Mouse (Mus musculus) MEL (cell line): ENCODE results near the gene Gstcd. TPM values are rescaled to one million over a fixed set of nuclear protein-coding genes. Genes with fewer than 3 reads are reported as not detected.

Source experiments
- DNase-seq: peaks from one replicate; pipeline ENCODE4 v3.0.0; 2011; ENCODE audit warnings: low read depth, low spot score
- H3K27ac ChIP-seq: 2 replicates; pipeline ENCODE4 v1.5.1; 2012; ENCODE audit warnings: low read depth, mild to moderate bottlenecking, control low read depth, low read length, moderate library complexity; ENCODE audit not compliant: control insufficient read depth
- H3K27me3 ChIP-seq, 2 experiments: fragments of 150-350 bp in 1 of 2; sonication (generic) in 1 of 2; 2 replicates each; pipeline ENCODE4 v1.6.1; 2012; ENCODE audit warnings: low read length in 2 of 2, mild to moderate bottlenecking in 2 of 2, improper control_type of control experiment in 1 of 2, moderate library complexity in 1 of 2; ENCODE audit not compliant: insufficient read depth in 2 of 2, control insufficient read depth in 1 of 2
- H3K36me3 ChIP-seq, 2 experiments: 2 replicates each; pipeline ENCODE4 v1.6.1; 2012 to 2014; ENCODE audit warnings: low read length in 2 of 2, improper control_type of control experiment in 1 of 2, inconsistent platforms in 1 of 2, mild to moderate bottlenecking in 1 of 2; ENCODE audit not compliant: insufficient read depth in 2 of 2, control insufficient read depth in 1 of 2
- H3K4me1 ChIP-seq, 2 experiments: fragments of 150-350 bp in 1 of 2; sonication (generic) in 1 of 2; 2 replicates each; pipeline ENCODE4 v1.6.1; 2012; ENCODE audit warnings: low read length in 2 of 2, improper control_type of control experiment in 1 of 2, mild to moderate bottlenecking in 1 of 2; ENCODE audit not compliant: insufficient read depth in 2 of 2, control insufficient read depth in 1 of 2
- H3K4me3 ChIP-seq, 2 experiments: fragments of 150-350 bp in 1 of 2; sonication (generic) in 1 of 2; 2 replicates each; pipeline ENCODE4 v1.5.1; 2012; ENCODE audit warnings: low read depth in 2 of 2, low read length in 2 of 2, mild to moderate bottlenecking in 2 of 2, moderate library complexity in 2 of 2, control low read depth in 1 of 2, improper control_type of control experiment in 1 of 2; ENCODE audit not compliant: control insufficient read depth in 1 of 2, insufficient read depth in 1 of 2
- H3K79me2 ChIP-seq: 2 replicates; pipeline ENCODE4 v1.6.1; 2012; ENCODE audit warnings: mild to moderate bottlenecking, low read length, moderate library complexity; ENCODE audit not compliant: control insufficient read depth, poor library complexity, insufficient read depth
- H3K9ac ChIP-seq: 2 replicates; pipeline ENCODE4 v1.6.1; 2012; ENCODE audit warnings: low read depth, mild to moderate bottlenecking, control low read depth, low read length, moderate library complexity; ENCODE audit not compliant: control insufficient read depth, poor library complexity, severe bottlenecking
- H3K9me3 ChIP-seq: fragments of 150-350 bp; sonication (generic); replicated peaks from 2 replicates; pipeline ENCODE4 v1.6.1; 2012; ENCODE audit warnings: mild to moderate bottlenecking, low read length, improper control_type of control experiment, moderate library complexity; ENCODE audit not compliant: insufficient read depth
- CHD2 ChIP-seq: IDR thresholded peaks from 2 replicates; pipeline ENCODE4 v1.6.1; 2011; ENCODE audit warnings: low read length, improper control_type of control experiment
- CTCF ChIP-seq, 3 experiments: IDR thresholded peaks in 2 of 3; conservative IDR thresholded peaks in 1 of 3; 2 replicates each; pipeline ENCODE4 v1.5.1; 2011 to 2012; ENCODE audit warnings: low read length in 3 of 3, low read depth in 2 of 3, mild to moderate bottlenecking in 2 of 3, improper control_type of control experiment in 1 of 3, inconsistent platforms in 1 of 3, mixed read lengths in 1 of 3, moderate library complexity in 1 of 3; ENCODE audit not compliant: control insufficient read depth in 1 of 3, insufficient read depth in 1 of 3, poor library complexity in 1 of 3, severe bottlenecking in 1 of 3
- E2F4 ChIP-seq: IDR thresholded peaks from 2 replicates; pipeline ENCODE4 v1.6.1; 2011; ENCODE audit warnings: low read depth, low read length, improper control_type of control experiment, borderline replicate concordance
- ELF1 ChIP-seq: IDR thresholded peaks from 2 replicates; pipeline ENCODE4 v1.6.1; 2014; ENCODE audit warnings: low read depth, mild to moderate bottlenecking, inconsistent platforms, low read length, improper control_type of control experiment, moderate library complexity
- EP300 ChIP-seq, 2 experiments: IDR thresholded peaks; 2 replicates each; pipeline ENCODE4 v1.6.1; 2011; ENCODE audit warnings: improper control_type of control experiment in 2 of 2, low read length in 2 of 2, low read depth in 1 of 2, mild to moderate bottlenecking in 1 of 2
- ETS1 ChIP-seq: IDR thresholded peaks from 2 replicates; pipeline ENCODE4 v1.6.1; 2012; ENCODE audit warnings: low read depth, mild to moderate bottlenecking, inconsistent platforms, low read length, improper control_type of control experiment, moderate library complexity
- GABPA ChIP-seq: IDR thresholded peaks from 2 replicates; pipeline ENCODE4 v1.6.1; 2012; ENCODE audit warnings: low read depth, mild to moderate bottlenecking, inconsistent platforms, low read length, improper control_type of control experiment, moderate library complexity
- GATA1 ChIP-seq: IDR thresholded peaks from 2 replicates; pipeline ENCODE4 v1.6.1; 2011; ENCODE audit warnings: low read depth, low read length, improper control_type of control experiment
- HCFC1 ChIP-seq: IDR thresholded peaks from 2 replicates; pipeline ENCODE4 v1.6.1; 2012; ENCODE audit warnings: low read depth, mild to moderate bottlenecking, inconsistent platforms, low read length, improper control_type of control experiment, moderate library complexity
- JUND ChIP-seq: IDR thresholded peaks from 2 replicates; pipeline ENCODE4 v1.6.1; 2011; ENCODE audit warnings: low read depth, mild to moderate bottlenecking, improper control_type of control experiment, low read length
- MAX ChIP-seq: IDR thresholded peaks from 2 replicates; pipeline ENCODE4 v1.6.1; 2011; ENCODE audit warnings: low read length, improper control_type of control experiment
- MXI1 ChIP-seq: IDR thresholded peaks from 2 replicates; pipeline ENCODE4 v1.6.1; 2011; ENCODE audit warnings: mild to moderate bottlenecking, low read depth, low read length, improper control_type of control experiment
- MYB ChIP-seq: IDR thresholded peaks from 2 replicates; pipeline ENCODE4 v1.6.1; 2011; ENCODE audit warnings: mild to moderate bottlenecking, low read depth, low read length, improper control_type of control experiment
- MYC ChIP-seq: IDR thresholded peaks from 2 replicates; pipeline ENCODE4 v1.6.1; 2011; ENCODE audit warnings: low read depth, mild to moderate bottlenecking, low read length, improper control_type of control experiment, moderate library complexity
- NELFE ChIP-seq: IDR thresholded peaks from 2 replicates; pipeline ENCODE4 v1.6.1; 2011; ENCODE audit warnings: low read depth, low read length, improper control_type of control experiment
- NRF1 ChIP-seq: IDR thresholded peaks from 2 replicates; pipeline ENCODE4 v1.6.1; 2014; ENCODE audit warnings: low read depth, mild to moderate bottlenecking, inconsistent platforms, low read length, improper control_type of control experiment, moderate library complexity; ENCODE audit not compliant: poor library complexity, insufficient read depth, severe bottlenecking
- POLR2A ChIP-seq, 2 experiments: IDR thresholded peaks; 2 replicates each; pipeline ENCODE4 v1.6.1; 2011 to 2012; ENCODE audit warnings: low read length in 2 of 2, mild to moderate bottlenecking in 2 of 2, control low read depth in 1 of 2, improper control_type of control experiment in 1 of 2, low read depth in 1 of 2, moderate library complexity in 1 of 2; ENCODE audit not compliant: control insufficient read depth in 1 of 2, insufficient read depth in 1 of 2, poor library complexity in 1 of 2
- POLR2AphosphoS2 ChIP-seq: IDR thresholded peaks from 2 replicates; pipeline ENCODE4 v1.6.1; 2011; ENCODE audit warnings: low read length, improper control_type of control experiment
- POLR2AphosphoS5 ChIP-seq: IDR thresholded peaks from 2 replicates; pipeline ENCODE4 v1.6.1; 2012; ENCODE audit warnings: low read depth, borderline replicate concordance, mild to moderate bottlenecking, inconsistent platforms, low read length, moderate library complexity, mixed read lengths
- RAD21 ChIP-seq: IDR thresholded peaks from 2 replicates; pipeline ENCODE4 v1.6.1; 2011; ENCODE audit warnings: mild to moderate bottlenecking, low read depth, low read length, improper control_type of control experiment
- RCOR1 ChIP-seq: IDR thresholded peaks from 2 replicates; pipeline ENCODE4 v1.6.1; 2012; ENCODE audit warnings: low read depth, mild to moderate bottlenecking, inconsistent platforms, low read length, improper control_type of control experiment
- TAL1 ChIP-seq: IDR thresholded peaks from 2 replicates; pipeline ENCODE4 v1.6.1; 2012; ENCODE audit warnings: mild to moderate bottlenecking, inconsistent platforms, low read length, moderate library complexity, mixed read lengths
- TBP ChIP-seq: IDR thresholded peaks from 2 replicates; pipeline ENCODE4 v1.8.0; 2011; ENCODE audit warnings: low read depth, low read length, improper control_type of control experiment
- TCF12 ChIP-seq: IDR thresholded peaks from 2 replicates; pipeline ENCODE4 v1.6.1; 2014; ENCODE audit warnings: low read depth, mild to moderate bottlenecking, inconsistent platforms, low read length, improper control_type of control experiment, moderate library complexity
- USF2 ChIP-seq, 2 experiments: IDR thresholded peaks; 2 replicates each; pipeline ENCODE4 v1.6.1; 2011 to 2012; ENCODE audit warnings: improper control_type of control experiment in 2 of 2, low read length in 2 of 2, borderline replicate concordance in 1 of 2, inconsistent platforms in 1 of 2, low read depth in 1 of 2, mild to moderate bottlenecking in 1 of 2; ENCODE audit not compliant: insufficient read depth in 1 of 2
- polyA plus RNA-seq, 2 experiments: library from polyadenylated mRNA; stranded (reverse) in 1 of 2; unstranded in 1 of 2; fragments of >175 nt in 1 of 2; fragments of >200 nt in 1 of 2; gene quantifications; 2 replicates each; pipeline versions ENCODE4 v1.2.1 to v1.2.4; 2012; ENCODE audit warnings: low replicate concordance in 2 of 2, low read depth in 1 of 2; ENCODE audit not compliant: insufficient read length in 2 of 2, insufficient read depth in 1 of 2, missing spikeins in 1 of 2
- total RNA-seq: library from RNA; depleted of rRNA; stranded (reverse); fragments of 300-350 nt; gene quantifications from 2 replicates; pipeline ENCODE4 v1.2.3, GENCODE M21; 2012

Gene Gstcd
- total and polyA plus RNA-seq, 3 experiments, result 15.5 to 19.2 TPM; not detected in 1

DNA sequence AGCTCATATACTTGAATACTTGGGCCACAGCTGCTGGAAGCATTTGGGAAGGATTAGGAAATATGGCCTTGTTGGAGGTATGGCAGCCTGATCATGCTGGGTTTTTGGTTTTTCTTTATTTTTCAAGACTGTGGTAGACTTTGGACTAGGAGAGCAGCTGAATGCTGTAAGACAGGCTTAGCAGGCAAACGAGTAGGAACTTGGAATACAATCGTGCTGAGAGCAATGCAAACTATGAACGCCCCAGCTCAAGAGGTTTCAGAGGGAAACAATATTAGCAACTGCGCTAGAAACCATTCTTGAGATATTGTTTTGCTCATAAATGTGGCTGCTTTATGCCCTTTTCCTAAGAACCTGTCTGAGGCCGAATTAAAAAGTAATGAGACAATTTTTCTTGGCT is 9.1 kb downstream of the Gstcd start:
- no peak for DNase-seq
- H3K4me1 ChIP-seq, result no peaks in the 10 kb centered on the region
- H3K36me3 ChIP-seq, result peaks cover 0 to 21% of the 10 kb centered on the region in 2 experiments; a peak in 2 of 4 replicates
- peaks cover 2% of the 10 kb centered on the region; the same call in 1 of the 2 replicates for H3K79me2 ChIP-seq
- H3K4me3 ChIP-seq, result no peak overlapping the region
- no peak overlapping the region for H3K9ac ChIP-seq
- no peaks in the 10 kb centered on the region for H3K27me3 ChIP-seq
- no peaks in the 10 kb centered on the region for H3K9me3 ChIP-seq
- TF ChIP-seq TAL1 (no peak), POLR2AphosphoS2 (no peak), TCF12 (no peak), HCFC1 (no peak), MAX (no peak), MYC (no peak), NELFE (no peak), ELF1 (no peak), GATA1 (no peak), ETS1 (no peak)
- TF ChIP-seq, all 39 proteins: peak for 0
- H3K27ac ChIP-seq, result no peak overlapping the region

GRCm38 (mm10) chr3:133075560-133075959 is 16.3 kb downstream of the Gstcd start:
- Histone ChIP-seq H3K27ac (no peak overlapping the region), H3K9me3 (no peaks in the 10 kb centered on the region), H3K79me2 (peaks cover 2% of the 10 kb centered on the region; the same call in 1 of the 2 replicates), H3K9ac (no peak overlapping the region), H3K36me3 (peaks cover 2 to 21% of the 10 kb centered on the region in 2 experiments; a peak in 2 of 4 replicates), H3K4me1 (no peaks in the 10 kb centered on the region), H3K27me3 (no peaks in the 10 kb centered on the region), H3K4me3 (no peak overlapping the region)
- no peak for TF ChIP-seq MAX
- no peak for TF ChIP-seq EP300 (IDR thresholded peaks at IDR 0.05; ENCODE audit: low read depth in 1 of 2, low read length in 2 of 2)
- TF ChIP-seq GABPA, result no peak
- TF ChIP-seq NRF1, result no peak
- TF ChIP-seq CHD2, result no peak
- TF ChIP-seq RCOR1, result no peak
- no peak for TF ChIP-seq MXI1
- no peak for TF ChIP-seq USF2 (IDR thresholded peaks at IDR 0.05; ENCODE audit: borderline replicate concordance in 1 of 2, insufficient read depth in 1 of 2, low read depth in 1 of 2, low read length in 2 of 2)
- no peak for TF ChIP-seq POLR2AphosphoS5
- TF ChIP-seq ELF1, result no peak
- TF ChIP-seq E2F4, result no peak
- no peak for TF ChIP-seq RAD21
- TF ChIP-seq JUND, result no peak
- TF ChIP-seq MYB, result no peak
- no peak for TF ChIP-seq POLR2AphosphoS2
- no peak for TF ChIP-seq TBP
- no peak for TF ChIP-seq ETS1
- TF ChIP-seq CTCF (IDR thresholded peaks at IDR 0.05 in 2 of 3, conservative IDR thresholded peaks at IDR 0.05 in 1 of 3; ENCODE audit: control insufficient read depth in 1 of 3, insufficient read depth in 1 of 3, low read depth in 2 of 3, low read length in 3 of 3, poor library complexity in 1 of 3, severe bottlenecking in 1 of 3), result no peak
- TF ChIP-seq POLR2A (IDR thresholded peaks at IDR 0.05; ENCODE audit: control insufficient read depth in 1 of 2, insufficient read depth in 1 of 2, low read depth in 1 of 2, low read length in 2 of 2, poor library complexity in 1 of 2), result no peak
- DNase-seq, result no peak
